Mouse (Mus musculus): ENCODE measurements around the gene Dnaic1.

The Dnaic1 gene

DNA sequence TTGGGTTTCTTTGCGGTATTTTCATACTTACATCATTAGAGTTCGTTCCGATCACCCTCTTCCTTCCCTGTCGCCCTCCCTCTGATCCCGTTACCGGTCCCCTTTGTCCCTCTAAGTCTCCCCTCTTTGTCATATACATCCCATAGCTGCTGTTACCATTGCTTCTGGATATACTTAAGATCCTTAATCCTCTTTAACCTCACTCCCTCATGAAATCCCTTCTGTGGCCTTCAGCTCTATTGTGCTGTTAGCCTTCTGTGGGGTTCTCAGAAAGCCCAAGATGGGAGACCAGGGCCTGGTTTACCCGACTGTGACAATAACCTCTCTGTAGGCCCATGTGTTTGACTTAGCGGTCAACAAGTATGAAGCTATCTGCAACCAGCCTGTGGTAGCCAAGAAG lies 65.1 kb downstream of the Dnaic1 start:
- DNase-seq (ENCODE audit: low spot score in 2 of 2), result no peak

DNA sequence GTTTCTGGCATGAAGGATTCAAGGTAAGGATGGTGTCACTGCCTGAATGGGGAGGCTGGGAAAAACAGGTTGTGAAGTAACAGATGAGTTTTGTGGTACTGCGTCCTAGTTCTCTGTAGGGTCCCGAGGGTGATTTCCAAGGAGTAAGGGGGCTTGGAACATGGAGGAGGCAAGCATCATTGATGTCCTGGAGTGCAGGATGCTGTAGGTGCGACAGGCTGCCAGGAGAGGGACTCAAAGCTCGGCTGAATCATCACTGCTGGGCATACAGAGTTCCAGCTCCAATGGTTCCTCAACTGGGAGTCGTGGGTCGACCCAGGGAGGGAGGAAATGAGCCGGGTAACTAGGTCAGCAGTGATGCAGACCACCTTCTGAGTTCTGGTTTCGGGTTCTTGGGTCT lies 65.6 kb downstream of the Dnaic1 start:
- no peak for DNase-seq (ENCODE audit: low spot score in 2 of 2)

DNA sequence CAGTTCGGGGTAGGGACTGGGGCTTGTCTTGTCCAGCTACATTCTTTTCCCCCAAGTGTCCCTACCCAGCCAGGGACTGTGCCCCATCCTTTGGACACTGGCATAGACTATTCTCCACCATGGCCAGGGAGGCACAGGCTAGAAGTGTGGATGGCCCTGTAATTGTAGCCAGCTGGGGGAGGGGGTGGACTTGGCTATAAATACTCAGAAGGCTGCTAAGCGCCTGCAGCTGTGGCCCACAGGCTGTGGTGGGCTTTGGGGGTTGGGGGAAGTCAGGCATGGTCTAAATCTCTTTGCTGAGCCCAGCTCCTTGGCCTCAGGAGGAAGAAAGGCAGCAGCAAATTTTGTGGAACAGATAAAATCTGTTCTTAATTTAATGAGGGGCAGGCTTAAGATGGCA lies 66.3 kb downstream of the Dnaic1 start:
- DNase-seq (ENCODE audit: low spot score in 2 of 2), result no peak

DNA sequence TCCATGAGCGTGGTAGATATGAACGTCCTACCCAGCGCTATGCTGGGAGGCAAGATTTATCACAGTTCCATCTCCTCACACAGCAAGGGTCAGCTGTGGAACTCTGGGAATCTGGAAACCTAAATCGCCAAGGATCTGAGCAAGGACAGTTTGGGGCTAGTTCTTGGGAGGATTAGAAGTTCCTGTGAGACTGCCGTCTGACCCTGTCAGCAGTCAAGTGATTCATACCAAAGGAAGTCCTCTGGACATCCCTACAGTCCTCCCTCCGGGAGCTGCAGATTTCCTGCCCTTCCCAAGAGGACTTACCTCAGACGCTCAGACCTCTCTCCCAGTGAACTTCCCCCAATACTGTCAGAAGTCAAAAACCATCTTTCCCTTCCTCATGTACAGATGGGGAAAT lies 66.8 kb downstream of the Dnaic1 start:
- DNase-seq (ENCODE audit: low spot score in 2 of 2), result no peak

DNA sequence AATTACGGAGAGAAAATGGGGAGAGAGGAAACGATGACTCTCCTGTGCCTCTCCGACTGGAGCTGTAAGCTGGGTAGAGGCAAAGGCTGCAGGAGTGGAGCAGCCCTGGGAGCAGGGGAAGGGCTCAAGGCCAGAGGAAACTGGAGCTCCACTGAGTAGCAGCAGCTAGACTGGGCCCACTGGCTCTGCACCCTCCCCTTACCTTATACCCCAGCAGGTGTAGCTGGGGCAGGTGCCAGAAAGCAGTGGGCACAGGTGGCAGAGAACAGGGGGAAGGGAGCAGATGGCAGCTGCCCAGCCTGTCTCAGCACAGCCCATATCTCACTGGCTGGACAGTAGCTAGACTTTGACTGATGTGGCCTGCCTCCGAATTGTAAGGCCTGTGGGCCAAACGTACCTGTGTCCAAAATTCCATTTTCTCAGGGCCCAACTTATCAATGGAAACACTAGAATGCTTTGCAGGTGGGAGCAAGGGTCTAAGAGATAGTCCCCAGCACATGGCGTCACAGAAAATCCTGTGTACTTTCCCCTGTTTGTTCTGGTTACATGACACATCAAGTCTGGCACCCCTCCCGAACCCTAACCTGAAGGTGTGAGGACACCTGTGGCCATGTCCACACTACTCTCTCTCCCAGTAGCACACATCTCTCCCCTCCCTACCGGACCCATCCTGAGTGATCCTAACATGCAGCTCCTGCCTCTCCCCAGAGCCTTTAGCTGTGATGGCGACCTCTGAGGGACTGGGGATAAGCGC lies 67.5 kb downstream of the Dnaic1 start:
- DNase-seq (ENCODE audit: low spot score in 2 of 2), result no peak

DNA sequence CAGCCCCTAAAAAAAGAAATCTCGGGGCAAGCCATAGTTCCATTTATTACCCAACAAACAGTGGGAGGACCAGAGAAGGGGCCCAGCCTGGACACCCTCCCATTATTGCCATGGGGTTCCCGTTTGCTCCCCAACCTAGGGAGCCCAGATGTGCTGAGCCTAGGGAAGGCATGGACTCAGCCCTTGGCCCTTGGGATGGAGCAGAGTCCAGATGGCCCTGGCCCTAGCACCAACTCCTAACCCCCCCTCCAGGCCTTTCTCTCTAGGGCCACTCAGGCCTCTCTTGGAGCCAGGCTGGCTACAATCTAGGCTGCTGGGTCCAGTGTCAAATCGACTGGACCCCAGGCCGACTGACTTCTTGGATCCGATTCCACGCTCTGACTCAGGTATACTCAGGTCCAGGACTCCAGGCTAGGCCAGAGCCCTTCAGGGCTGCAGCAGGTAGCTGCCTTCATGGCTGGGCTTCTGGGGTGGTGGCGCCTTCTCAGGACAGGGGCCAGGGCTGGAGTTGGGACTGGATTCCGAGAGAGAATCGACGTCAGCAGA lies 68.7 kb downstream of the Dnaic1 start:
- no peak for DNase-seq (ENCODE audit: low spot score in 2 of 2)

DNA sequence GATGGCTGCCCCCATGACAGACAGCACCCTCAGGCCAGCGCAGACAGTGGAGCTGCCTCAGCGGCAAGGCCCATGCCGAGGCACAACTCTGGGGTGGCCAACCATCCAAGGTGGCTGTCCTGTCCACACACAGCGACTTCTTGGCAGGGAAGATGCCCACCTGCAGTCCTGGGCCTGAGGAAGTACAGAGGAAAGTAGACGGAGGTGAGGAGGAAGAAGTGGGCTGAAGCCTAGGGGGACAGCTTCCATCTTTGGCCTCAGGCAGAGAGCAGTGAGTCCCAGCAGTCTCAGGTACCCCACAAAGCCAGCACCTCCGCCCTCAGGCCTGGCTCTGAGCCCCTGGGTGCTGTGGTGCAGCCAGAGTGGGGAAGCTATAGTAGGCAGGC lies 69.2 kb downstream of the Dnaic1 start:
- DNase-seq (ENCODE audit: low spot score in 2 of 2), result no peak

DNA sequence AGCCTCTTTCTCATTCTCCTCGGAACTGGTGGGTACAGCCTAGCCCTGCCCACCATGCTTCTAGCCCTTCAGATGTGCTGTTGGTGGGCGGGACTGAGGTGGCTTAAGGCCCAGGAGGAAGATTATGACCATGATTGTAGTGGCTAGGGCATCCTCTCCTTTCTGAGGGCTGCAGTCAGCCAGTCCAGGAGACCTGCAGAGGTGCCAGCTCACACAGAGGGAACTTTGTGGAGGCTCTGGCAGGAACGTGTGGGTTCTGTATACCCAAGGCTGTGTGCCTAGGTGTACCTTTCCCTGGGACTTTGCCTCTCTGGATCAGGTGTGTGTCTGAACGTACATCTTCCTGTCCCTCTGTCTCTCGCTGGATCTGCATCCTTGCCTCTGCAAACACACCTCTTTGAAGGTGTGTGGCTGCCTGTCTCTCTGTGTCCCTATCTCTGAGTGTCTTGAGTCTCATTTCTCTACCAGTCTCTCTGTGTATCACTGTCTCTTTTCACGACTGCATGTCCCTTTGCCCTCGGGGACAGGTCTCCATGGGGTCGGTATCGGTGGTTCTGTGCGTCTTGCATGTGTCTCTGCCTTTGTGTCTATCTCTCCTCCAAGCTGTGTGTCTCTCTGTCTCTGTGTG lies 69.8 kb downstream of the Dnaic1 start:
- DNase-seq (ENCODE audit: low spot score in 2 of 2), result no peak

DNA sequence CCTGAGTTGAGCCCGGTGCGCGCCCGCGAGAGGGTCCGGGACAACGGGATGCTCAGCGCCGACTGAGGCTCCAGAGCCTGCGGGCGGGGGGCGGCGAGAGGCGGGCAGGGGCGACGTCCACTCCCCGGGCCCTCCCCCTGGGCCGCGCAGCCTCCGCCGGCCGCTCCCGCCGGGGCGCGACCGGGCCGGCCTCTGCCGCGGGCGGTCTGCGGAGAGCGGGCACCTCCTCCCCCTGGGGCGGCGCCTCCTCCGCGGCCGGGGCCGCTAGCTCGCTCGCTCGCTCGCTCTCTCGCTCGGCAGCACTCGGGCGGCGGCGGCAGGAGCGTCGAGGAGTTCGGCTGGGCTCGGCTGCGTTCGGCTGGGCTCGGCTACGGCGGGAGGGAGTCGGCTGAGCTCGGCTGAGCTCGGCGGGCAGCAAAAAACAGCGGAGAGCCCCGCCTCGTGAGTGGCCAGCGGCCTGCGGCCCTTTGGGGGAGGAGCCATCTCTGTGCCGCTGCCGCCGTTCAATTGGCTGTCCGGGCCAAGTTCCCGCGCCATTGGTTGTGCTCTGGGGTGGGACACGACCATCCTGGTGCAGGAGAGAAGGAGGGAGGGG lies 70.4 kb downstream of the Dnaic1 start, which contains the start of gene Enho:
Gene Enho, minus strand, starts transcription at position 412 of the 595 bp plus-strand sequence.
- DNase-seq (ENCODE audit: low spot score in 2 of 2), result peak; percentile 89 to 95

DNA sequence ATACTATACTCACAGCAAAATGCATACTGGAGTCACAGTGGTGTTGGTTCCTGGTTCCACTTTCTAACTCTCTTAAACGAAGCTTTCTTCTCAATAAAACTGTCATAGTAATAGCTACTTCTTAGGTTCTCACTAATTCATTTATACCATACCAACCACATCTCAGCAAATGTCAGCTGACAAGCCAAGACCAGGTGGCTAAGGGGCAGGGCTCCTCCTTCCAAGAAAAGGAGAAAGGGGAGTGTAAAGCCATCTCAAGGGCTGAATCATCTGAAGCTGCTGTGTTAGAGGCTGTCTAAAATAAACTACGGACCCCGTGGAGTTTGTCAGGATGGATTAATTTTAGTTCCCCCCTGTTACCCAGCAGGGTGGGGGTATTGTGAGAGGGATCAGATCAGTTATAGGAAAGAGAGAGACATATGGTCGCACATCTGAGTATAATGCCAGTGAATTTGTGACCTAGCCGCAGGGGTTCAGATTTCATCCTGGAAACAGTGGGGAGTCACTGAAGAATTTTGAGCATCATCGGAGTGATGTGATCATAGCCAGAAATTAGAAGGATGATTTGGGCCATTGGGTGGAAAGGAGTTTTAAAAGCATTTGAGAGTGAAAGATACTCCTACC lies 71.7 kb downstream of the Dnaic1 start:
- no peak for DNase-seq (ENCODE audit: low spot score in 2 of 2)

DNA sequence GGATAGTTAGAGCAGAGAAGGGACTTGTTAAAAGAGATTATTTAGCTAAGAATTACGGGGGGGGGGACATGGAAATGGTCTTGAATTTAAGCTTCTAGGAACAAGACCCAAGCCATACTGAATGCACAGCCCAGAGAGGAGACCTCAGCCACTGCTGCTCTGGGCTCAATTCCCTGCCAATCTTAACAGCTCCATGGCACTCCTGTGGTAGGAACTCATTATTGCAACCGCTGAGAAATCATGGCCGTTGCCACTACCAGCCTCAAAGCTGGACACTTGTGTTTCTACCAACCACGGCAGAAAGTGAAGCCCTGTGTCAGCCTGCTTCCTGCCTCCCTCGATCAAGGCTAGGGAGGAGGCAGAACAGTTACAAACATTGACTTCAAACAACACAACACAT lies 75.9 kb downstream of the Dnaic1 start:
- no peak for DNase-seq (ENCODE audit: low spot score in 2 of 2)

DNA sequence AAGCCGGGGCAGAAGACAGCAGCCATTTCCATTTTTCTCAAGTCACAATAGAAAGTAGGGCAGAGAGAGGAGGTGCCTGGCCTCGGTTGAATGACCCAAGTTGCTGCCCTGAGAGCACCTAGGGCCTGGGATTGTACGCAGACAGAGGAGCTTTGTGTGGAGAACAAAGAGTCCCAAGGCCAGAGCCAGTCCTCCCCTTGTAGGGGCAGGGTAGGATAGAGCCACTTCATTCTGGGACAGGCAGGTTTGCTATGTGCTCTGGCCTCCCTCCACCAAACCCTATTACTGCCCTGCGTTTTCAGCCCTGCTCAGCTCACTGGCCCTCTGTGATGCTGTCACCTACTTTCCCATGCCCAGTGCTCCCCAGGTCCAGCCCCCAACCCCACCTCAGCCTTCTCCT lies 78.6 kb downstream of the Dnaic1 start:
- no peak for DNase-seq (ENCODE audit: low spot score in 2 of 2)

DNA sequence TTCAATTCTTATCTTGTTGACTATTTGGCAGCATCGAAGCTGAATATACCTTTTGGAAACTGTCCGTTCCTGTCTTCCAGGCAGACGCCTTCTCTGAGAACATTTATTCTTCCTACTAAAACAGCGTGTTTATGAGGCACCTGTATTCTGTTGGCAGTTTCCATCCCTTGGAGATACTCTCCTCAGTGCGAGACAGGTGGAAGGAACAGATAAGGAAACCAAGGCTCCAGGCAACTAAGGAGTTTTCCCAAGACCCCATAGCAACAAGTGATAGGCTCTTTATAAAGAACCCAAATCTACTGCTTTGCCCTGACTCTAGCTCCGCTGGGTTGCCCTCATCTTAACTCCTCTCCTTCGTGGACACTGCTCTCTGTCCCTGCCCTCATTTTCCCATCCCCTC lies 79.1 kb downstream of the Dnaic1 start:
- DNase-seq (ENCODE audit: low spot score in 2 of 2), result no peak

DNA sequence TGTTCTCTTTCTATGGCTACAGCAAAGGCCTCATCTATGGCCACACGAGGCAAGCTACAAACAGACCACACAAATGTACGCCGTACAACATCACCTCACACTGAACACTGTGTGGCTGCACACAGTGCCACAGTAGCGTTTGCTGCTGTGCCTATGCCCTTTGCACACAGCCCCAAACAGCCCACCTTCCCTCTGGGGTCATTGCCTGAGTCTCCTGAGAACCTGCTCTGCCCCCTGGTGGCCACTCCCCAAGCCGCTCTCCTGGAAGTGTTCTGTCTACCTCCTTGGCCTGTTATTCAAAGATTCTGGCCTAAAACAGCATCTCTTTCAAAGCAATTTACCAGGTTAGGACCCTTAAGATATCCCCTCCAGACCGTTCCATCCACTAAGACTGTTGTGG lies 83.7 kb downstream of the Dnaic1 start:
- peak; percentile 69 to 76 for DNase-seq (ENCODE audit: low spot score in 2 of 2)

DNA sequence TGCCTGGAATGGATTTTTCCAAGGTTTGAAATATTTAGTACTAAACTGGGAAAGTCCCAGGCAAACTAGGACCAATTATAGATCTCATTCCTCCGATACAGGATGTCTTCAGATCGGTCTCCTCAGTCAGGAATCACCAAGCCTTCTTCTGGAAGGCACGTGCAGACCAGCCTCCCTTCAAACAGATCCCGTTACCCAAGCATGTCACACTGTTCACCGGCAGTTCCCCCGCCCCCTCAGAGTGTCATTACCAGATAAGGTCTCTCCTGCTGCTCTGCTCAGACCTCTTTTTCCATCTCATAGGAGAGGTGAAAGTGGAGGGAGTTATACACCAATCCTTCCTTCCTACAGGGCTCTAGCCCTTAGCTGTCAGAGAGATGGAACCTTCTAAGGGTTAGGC lies 84.2 kb downstream of the Dnaic1 start:
- no peak for DNase-seq (ENCODE audit: low spot score in 2 of 2)

DNA sequence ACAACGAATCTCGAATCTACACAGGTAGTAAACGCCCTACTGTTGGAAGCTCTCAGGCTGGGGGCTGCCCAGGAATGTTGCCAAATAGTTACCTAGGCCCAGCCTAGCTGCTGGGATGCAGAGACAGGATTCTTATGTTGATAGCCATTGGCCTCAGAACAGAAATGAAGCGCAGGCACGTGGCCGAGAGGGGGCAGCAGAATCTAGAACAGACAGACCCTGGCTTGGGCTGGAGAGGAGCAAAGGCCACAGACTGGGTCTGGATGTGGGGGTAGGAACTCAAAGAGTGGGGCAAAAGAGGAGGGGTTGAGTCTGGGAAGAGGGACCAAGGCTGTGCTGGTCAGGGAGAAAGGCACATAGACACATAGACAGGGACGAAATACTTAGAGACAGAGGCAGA lies 84.6 kb downstream of the Dnaic1 start:
- DNase-seq (ENCODE audit: low spot score in 2 of 2), result peak in 1 of 2 experiments; percentile 36

DNA sequence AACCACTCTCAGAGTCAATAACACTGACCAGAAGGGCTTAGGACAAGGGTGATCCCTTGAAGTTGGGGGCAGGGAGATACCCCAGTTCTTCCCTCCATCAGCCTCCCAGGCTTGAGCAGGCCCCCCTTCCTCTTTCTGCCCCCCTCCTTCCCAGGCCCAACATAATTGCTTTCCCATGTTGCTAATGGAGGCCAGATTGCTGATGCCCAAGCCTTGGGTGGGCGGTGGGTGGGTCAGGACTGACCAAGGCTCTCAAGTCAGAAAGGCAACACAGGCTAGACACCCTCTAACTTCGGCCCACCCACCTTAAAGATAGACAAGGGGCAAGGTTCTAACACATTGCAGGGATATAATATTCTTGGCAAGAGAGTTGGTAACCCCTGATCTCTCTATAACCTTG lies 86.0 kb downstream of the Dnaic1 start:
- no peak for DNase-seq (ENCODE audit: low spot score in 2 of 2)

DNA sequence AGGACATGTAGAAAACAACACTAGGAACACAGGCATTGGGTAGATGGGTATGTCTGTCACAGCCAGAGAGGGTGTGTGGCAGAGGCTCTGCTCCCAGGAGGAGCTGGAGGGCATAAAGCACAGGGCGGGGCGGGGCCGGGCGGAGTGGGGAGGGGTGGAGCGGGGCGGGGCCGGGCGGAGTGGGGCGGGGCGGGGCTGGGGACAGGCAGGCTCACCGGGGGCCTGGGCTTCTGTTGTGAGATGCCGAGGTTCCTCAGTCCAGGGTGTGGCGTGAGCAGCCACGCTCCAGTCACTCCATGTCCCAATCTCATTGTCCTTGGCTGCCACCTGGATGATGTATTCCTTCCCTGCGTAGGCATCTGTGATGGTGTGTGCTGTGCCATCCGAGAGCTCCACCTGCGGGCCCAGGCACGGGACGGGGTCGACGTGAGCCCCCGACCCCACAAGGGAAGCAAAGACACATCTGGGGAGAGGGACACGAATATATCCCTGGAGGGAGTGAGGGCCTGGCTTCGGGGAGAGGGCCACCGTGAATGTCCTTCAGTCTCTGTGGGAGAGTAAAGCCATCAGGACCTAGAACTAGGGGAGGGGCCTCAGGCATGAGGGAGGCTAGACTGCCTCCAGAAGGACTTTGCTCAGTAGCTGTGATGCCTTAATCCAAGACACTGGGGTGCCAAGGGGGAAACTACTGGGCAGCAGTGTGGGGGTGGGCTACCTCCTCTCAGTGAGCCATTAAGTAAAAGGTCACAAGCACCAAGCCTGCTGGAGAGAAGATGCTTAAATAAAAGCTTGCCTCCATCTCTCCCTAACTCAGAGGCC lies 89.2 kb downstream of the Dnaic1 start:
- DNase-seq (ENCODE audit: low spot score in 2 of 2), result no peak

DNA sequence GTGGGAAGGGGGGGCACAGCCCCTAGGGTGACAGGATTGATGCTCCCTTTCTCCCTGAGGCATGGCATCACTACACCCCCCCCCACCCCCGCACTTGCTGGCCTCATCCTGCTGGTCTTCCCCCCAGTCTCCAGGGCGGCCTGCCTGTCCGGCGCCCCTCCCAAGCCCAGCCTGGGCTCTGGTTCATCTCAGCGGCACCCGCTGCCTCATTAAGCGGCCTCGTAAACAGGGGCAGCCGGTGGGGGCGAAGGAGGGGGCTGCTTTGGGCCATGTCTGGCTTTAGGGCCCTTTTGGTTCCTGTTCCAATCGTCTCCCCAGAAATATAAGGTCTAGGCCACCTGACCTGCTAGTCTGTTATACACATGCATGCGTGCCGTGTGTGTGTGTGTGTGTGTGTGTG lies 90.0 kb downstream of the Dnaic1 start:
- DNase-seq (ENCODE audit: low spot score in 2 of 2), result no peak

DNA sequence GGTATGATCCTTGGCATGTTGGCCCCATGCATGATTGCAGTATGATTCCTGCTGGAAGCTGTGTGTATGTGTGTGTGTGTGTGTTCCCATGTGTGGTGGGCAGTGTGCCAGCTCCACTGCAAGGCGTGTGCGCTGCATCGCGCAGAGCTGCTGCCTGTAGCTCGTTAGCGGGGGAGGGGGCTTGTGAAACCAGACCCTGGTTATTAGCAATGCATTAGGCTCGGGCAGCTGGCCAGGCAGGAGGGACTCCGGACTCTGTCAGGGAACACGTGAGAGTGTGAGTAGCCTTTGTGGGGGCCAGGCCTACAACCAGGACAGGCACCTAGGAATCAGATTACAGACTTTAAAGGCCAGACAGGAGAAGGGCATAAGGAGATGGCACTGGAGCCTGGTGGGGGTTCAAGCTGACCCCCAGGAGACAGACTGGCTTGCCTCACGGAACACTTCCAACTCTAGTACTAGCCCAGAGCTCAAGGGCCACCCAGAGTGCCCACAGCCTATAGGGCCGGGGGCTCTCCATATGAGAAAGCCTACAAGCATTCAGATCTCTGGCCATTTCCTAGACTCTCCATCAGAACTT lies 91.4 kb downstream of the Dnaic1 start:
- DNase-seq (ENCODE audit: low spot score in 2 of 2), result no peak

DNA sequence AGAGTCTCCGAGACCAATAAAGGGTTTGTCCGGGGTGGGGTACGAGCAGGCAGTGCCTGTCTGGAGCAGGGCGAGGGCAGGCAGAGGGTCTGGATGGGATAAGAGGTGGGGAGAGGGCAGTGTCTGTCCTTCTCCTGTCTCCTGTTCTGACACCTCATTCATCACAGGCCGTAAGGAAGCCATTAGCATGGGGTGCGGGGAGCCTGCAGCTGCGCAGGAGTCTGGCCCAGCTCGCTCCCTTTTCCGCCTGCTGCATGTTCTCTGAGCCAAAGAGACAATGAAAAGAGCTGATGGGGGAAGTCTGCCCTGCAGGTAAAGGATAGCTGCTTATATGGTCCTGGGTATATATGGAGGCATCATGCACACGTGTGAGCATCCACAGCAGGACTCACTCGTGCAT lies 93.1 kb downstream of the Dnaic1 start:
- no peak for DNase-seq (ENCODE audit: low spot score in 2 of 2)

All from frontal cortex, postnatal 25 days (tissue).